Mouse (Mus musculus): ENCODE data around the gene Map4k3. TPM values are rescaled to one million over a fixed set of nuclear protein-coding genes. Genes with fewer than 3 reads are reported as not detected.

Map4k3 gene
- polyA plus RNA-seq, 1 experiment from 2014 or later: 28.8 TPM

- Histone ChIP-seq H3K4me1 (replicated peaks) (no peaks in the 10 kb centered on the region), H3K9me3 (no peaks in the 10 kb centered on the region), H3K27ac (replicated peaks) (no peak overlapping the region), H3K4me2 (no peak overlapping the region), H3K36me3 (peaks cover 68% of the 10 kb centered on the region), H3K4me3 (no peak overlapping the region), H3K9ac (no peak overlapping the region), H3K27me3 (no peaks in the 10 kb centered on the region)
- WGBS: 94% methylated on average over 4 of the region's 8 CpGs
- ATAC-seq (ENCODE audit: low read depth): no peak
Observed at GRCm38 (mm10) chr17:80645694-80646034, 82.6 kb downstream of the Map4k3 start.

DNA sequence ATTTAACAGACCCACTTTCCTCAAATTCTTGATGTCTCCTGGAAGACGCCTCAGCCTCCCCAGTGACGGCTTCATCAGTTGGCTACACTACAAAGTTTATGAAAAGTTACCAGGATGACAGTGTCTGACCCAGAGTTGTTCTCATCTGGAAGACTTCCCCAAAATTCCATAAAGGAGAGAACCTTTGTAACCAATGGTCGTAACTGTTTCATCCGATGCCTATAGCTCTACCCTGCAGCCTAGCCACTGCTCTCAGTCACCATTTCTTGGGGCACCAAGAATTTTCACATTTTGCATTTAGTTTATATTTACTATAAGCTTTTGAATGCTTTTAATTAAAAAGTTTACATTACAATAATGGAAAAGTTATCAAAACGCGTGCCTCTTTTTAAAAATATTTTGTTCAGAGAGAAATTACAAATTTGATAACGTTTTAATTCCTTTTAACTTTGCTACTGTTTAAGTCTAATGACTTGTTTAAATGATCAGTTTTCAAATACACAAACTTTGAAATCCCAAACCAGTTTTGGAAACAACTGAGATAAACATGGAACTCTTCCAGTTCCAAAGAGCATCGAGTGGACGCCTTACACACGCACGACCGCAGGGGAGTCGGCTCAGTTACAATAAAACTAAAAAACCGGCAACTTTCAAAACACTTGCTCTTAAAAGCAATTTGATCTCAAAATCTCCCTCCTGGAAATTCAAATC, 83.1 kb downstream of the Map4k3 start:
- Histone ChIP-seq H3K4me3 (no peak overlapping the region), H3K4me2 (no peak overlapping the region), H3K36me3 (peaks cover 69% of the 10 kb centered on the region), H3K27me3 (no peaks in the 10 kb centered on the region), H3K9me3 (no peaks in the 10 kb centered on the region), H3K9ac (no peak overlapping the region), H3K4me1 (replicated peaks) (no peaks in the 10 kb centered on the region), H3K27ac (replicated peaks) (no peak overlapping the region)
- ATAC-seq (ENCODE audit: low read depth): no peak
- WGBS: 94% methylated on average over 14 of the region's 14 CpGs

DNA sequence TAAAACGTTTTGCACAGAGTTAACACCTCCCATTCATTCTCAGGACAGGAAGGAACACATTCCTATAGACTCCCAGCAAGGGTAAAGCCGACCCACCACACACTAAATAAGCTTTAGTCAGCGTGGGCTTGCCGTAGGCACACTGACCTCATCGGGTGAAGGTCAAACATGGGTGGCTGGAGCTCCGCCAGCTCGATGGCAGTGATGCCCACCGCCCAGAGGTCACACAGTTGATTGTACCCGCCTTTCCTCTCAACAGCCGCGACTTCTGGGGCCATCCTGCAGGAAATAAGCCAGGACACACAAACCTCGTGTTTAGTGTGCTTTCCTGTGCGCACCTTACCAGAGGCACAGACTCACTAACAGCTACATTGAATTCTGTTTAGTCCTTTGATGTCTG, 83.7 kb downstream of the Map4k3 start:
- 70% methylated on average over 13 of the region's 13 CpGs for WGBS
- Histone ChIP-seq H3K36me3 (peaks cover 66% of the 10 kb centered on the region), H3K9me3 (no peaks in the 10 kb centered on the region), H3K4me2 (no peak overlapping the region), H3K4me1 (replicated peaks) (no peaks in the 10 kb centered on the region), H3K27me3 (no peaks in the 10 kb centered on the region), H3K9ac (no peak overlapping the region), H3K4me3 (no peak overlapping the region), H3K27ac (replicated peaks) (no peak overlapping the region)
- no peak for ATAC-seq (ENCODE audit: low read depth)

- 72% methylated on average over 8 of the region's 8 CpGs for WGBS
- Histone ChIP-seq H3K9ac (no peak overlapping the region), H3K27ac (replicated peaks) (no peak overlapping the region; the same call in 1 of the 2 replicates), H3K27me3 (no peaks in the 10 kb centered on the region), H3K4me2 (no peak overlapping the region), H3K9me3 (no peaks in the 10 kb centered on the region), H3K4me3 (no peak overlapping the region), H3K4me1 (replicated peaks) (no peaks in the 10 kb centered on the region), H3K36me3 (peaks cover 50% of the 10 kb centered on the region)
- ATAC-seq (ENCODE audit: low read depth): no peak
Observed at GRCm38 (mm10) chr17:80638121-80638520, 90.2 kb downstream of the Map4k3 start.

DNA sequence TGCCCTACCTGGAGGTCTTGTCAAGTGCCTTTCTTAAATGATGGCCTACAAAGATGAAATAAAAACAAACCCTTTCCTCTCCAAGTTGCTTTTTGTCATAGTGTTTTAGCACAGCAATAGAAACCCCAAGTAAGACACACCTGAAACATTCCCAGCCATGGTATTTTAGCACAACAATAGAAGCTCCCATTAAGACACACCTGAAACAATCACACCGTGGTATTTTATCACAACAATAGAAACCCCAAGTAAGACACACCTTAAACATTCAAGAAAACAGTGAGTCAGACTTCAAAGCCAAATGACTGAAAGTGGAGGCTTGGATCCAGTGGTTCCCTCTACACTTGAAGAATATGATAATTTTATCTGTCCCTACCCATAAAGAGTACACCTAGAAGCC, 92.5 kb downstream of the Map4k3 start:
- Histone ChIP-seq H3K9me3 (no peaks in the 10 kb centered on the region), H3K9ac (no peak overlapping the region), H3K4me2 (no peak overlapping the region), H3K36me3 (peaks cover 55% of the 10 kb centered on the region), H3K4me3 (no peak overlapping the region), H3K27me3 (no peaks in the 10 kb centered on the region), H3K4me1 (replicated peaks) (no peaks in the 10 kb centered on the region), H3K27ac (replicated peaks) (no peak overlapping the region)
- ATAC-seq (ENCODE audit: low read depth): no peak
- 76% methylated on average over 1 of the region's 1 CpGs for WGBS

DNA sequence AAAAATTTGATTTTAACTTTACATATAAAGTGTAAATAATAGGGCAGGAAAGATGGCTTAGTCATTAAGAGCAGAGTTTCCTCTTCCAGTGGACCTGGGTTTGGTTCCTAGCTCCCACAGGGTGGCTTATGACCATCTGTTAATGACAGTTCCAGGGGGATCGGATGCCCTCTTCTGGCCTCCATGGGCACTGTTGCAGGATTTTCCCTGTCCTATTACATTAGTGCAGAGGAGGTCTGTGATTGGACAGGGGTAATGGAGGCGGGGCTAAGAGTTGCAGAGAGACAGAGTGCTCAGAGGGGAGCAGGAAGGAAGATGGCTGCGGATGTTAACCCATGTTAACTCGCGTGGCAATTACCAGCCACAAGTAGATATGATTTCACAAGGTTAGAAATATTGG, 95.4 kb downstream of the Map4k3 start:
- Histone ChIP-seq H3K4me3 (no peak overlapping the region), H3K36me3 (peaks cover 49% of the 10 kb centered on the region), H3K27me3 (no peaks in the 10 kb centered on the region), H3K9ac (no peak overlapping the region), H3K4me2 (no peak overlapping the region), H3K27ac (replicated peaks) (no peak overlapping the region), H3K4me1 (replicated peaks) (no peaks in the 10 kb centered on the region), H3K9me3 (no peaks in the 10 kb centered on the region)
- no peak for ATAC-seq (ENCODE audit: low read depth)
- 92% methylated on average over 5 of the region's 5 CpGs for WGBS

DNA sequence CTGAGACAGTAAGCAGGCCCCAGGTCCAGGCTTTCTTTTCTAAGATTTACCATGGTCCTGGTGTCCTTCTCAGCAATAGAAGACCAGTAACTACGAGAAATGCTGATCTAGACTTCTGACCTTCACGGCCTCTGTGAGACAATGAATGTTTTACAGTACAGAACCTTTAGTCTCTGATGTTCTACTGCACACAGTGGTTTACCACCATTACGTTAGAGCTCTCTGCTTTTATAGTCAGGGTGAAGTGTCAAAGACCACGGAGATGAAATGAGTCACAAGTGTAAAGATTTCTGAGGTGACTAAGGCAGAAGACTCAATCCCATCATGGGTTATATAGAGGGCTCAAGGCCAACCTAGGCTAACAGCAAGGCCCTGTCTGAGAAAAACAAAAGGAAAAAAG, 95.9 kb downstream of the Map4k3 start:
- 92% methylated on average over 4 of the region's 4 CpGs for WGBS
- Histone ChIP-seq H3K27ac (replicated peaks) (no peak overlapping the region), H3K27me3 (no peaks in the 10 kb centered on the region), H3K9ac (no peak overlapping the region), H3K36me3 (peaks cover 52% of the 10 kb centered on the region), H3K9me3 (no peaks in the 10 kb centered on the region), H3K4me1 (replicated peaks) (no peaks in the 10 kb centered on the region), H3K4me2 (no peak overlapping the region), H3K4me3 (no peak overlapping the region)
- no peak for ATAC-seq (ENCODE audit: low read depth)

DNA sequence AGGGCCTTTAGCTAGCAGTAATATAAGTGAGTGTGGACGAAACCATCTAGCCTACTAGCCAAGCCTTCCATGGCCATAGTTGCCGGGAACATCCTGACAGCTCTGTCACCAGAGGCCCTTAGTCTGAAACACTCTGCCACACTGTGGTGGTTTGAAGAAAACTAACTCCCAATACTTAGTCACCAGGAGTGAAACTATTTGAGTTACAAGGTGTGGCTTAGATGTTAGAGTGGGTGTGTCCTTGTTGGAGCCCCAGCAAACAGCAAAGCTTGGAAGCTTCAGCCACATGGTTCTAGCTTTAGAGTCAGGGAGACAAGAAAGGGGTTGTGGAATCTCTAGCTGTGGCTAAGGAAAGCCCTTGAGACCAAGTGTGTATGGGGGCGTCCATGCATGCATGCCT, 97.3 kb downstream of the Map4k3 start:
- 97% methylated on average over 3 of the region's 3 CpGs for whole genome bisulfite sequencing

GRCm38 (mm10) chr17:80624979-80625378, 103.3 kb downstream of the Map4k3 start:
- no peak overlapping the region for H3K9ac ChIP-seq
- H3K9me3 ChIP-seq: no peaks in the 10 kb centered on the region
- ATAC-seq (ENCODE audit: low read depth): no peak
- H3K4me1 ChIP-seq (replicated peaks): no peaks in the 10 kb centered on the region
- H3K4me3 ChIP-seq: no peak overlapping the region
- H3K27me3 ChIP-seq: no peaks in the 10 kb centered on the region
- no peak overlapping the region for H3K27ac ChIP-seq (replicated peaks)
- H3K36me3 ChIP-seq: 0 out of 2 replicates have a peak, but pooled peaks cover 17% of the 10 kb centered on the region
- no peak overlapping the region for H3K4me2 ChIP-seq

More for the DNA sequence above, 97.3 kb downstream of the Map4k3 start:
- no peaks in the 10 kb centered on the region for H3K4me1 ChIP-seq (replicated peaks)
- no peak overlapping the region for H3K9ac ChIP-seq
- ATAC-seq (ENCODE audit: low read depth): no peak
- H3K27me3 ChIP-seq: no peaks in the 10 kb centered on the region
- no peaks in the 10 kb centered on the region for H3K9me3 ChIP-seq
- no peak overlapping the region for H3K4me3 ChIP-seq
- H3K4me2 ChIP-seq: no peak overlapping the region
- no peak overlapping the region for H3K27ac ChIP-seq (replicated peaks)
- H3K36me3 ChIP-seq: peaks cover 55% of the 10 kb centered on the region

- Histone ChIP-seq H3K9me3 (no peaks in the 10 kb centered on the region), H3K4me2 (no peak overlapping the region), H3K4me3 (no peak overlapping the region), H3K9ac (no peak overlapping the region), H3K27ac (replicated peaks) (no peak overlapping the region), H3K27me3 (no peaks in the 10 kb centered on the region), H3K4me1 (replicated peaks) (0 out of 2 replicates have a peak, but pooled peaks cover 4% of the 10 kb centered on the region), H3K36me3 (peaks cover 19% of the 10 kb centered on the region)
- WGBS: 84% methylated on average over 4 of the region's 4 CpGs
- ATAC-seq (ENCODE audit: low read depth): no peak
Observed at GRCm38 (mm10) chr17:80621691-80622090, 106.6 kb downstream of the Map4k3 start.

- H3K4me1 ChIP-seq (replicated peaks): 0 out of 2 replicates have a peak, but pooled peaks cover 4% of the 10 kb centered on the region
- H3K9me3 ChIP-seq: no peaks in the 10 kb centered on the region
- peak; percentile 57 for ATAC-seq (ENCODE audit: low read depth)
- H3K4me2 ChIP-seq: no peak overlapping the region
- 65% methylated on average over 5 of the region's 5 CpGs for WGBS
- peaks cover 21% of the 10 kb centered on the region for H3K36me3 ChIP-seq
- no peak overlapping the region for H3K27ac ChIP-seq (replicated peaks)
- no peaks in the 10 kb centered on the region for H3K27me3 ChIP-seq
- no peak overlapping the region for H3K4me3 ChIP-seq
- no peak overlapping the region for H3K9ac ChIP-seq
Observed at GRCm38 (mm10) chr17:80620786-80621423, 107.4 kb downstream of the Map4k3 start.

- H3K27ac ChIP-seq (replicated peaks): no peak overlapping the region
- no peak overlapping the region for H3K9ac ChIP-seq
- peaks cover 35% of the 10 kb centered on the region for H3K36me3 ChIP-seq
- WGBS: 83% methylated on average over 13 of the region's 13 CpGs
- no peaks in the 10 kb centered on the region for H3K9me3 ChIP-seq
- 0 out of 2 replicates have a peak, but pooled peaks cover 4% of the 10 kb centered on the region for H3K4me1 ChIP-seq (replicated peaks)
- ATAC-seq (ENCODE audit: low read depth): peak; percentile 55; the same call in 1 of the 2 replicates
- no peak overlapping the region for H3K4me3 ChIP-seq
- no peaks in the 10 kb centered on the region for H3K27me3 ChIP-seq
- H3K4me2 ChIP-seq: no peak overlapping the region
Observed at GRCm38 (mm10) chr17:80619556-80619955, 108.7 kb downstream of the Map4k3 start.
